Mouse (Mus musculus): ENCODE measurements around the gene Ryk. TPM values are rescaled to one million over a fixed set of nuclear protein-coding genes. Genes with fewer than 3 reads are reported as not detected.
A peak's percentile ranks its signal among the peaks of the same experiment; 100 is the strongest.

Gene Ryk
- polyA plus RNA-seq, 1 experiment from 2014 or later: 29.9 TPM

DNA sequence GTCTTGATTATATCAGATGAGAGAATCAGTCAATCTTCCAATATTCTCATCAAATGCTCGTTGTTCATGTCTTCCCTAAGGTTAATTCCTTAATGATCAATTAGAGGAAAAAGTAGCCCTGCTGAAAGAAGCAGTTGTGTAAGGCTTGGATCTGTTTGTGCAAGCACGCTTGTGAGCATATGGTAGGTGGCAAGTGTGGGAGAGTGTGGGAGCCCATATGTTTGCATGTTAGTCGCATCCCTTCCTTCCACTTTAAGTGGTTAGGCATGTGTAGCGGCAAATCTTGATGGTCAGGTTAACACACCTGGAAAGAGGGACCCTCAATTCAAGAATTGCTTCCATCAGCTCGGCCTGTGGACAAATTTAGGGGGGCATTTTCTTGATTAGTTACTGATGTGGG, 11.6 kb downstream of the Ryk start:
- no peak for ATAC-seq (ENCODE audit: low FRiP score, low TSS enrichment)
- no peak overlapping the region for H3K27ac ChIP-seq (ENCODE audit: low read depth, low read length)
- H3K4me2 ChIP-seq (replicated peaks; ENCODE audit: low read depth, low read length): no peak overlapping the region
- peaks cover 49% of the 10 kb centered on the region for H3K4me1 ChIP-seq (ENCODE audit: control insufficient read depth, insufficient read depth, low read length)
- no peaks in the 10 kb centered on the region for H3K27me3 ChIP-seq (ENCODE audit: control insufficient read depth, insufficient read depth, low read length)
- WGBS: 89% methylated on average over 5 of the region's 5 CpGs
- no peak overlapping the region for H3K9ac ChIP-seq (ENCODE audit: low read depth, low read length)
- no peaks in the 10 kb centered on the region for H3K9me3 ChIP-seq (ENCODE audit: control insufficient read depth, low read length)
- no peak overlapping the region for H3K4me3 ChIP-seq (ENCODE audit: low read length)
- H3K36me3 ChIP-seq (ENCODE audit: control insufficient read depth, insufficient read depth, low read length): no peaks in the 10 kb centered on the region

DNA sequence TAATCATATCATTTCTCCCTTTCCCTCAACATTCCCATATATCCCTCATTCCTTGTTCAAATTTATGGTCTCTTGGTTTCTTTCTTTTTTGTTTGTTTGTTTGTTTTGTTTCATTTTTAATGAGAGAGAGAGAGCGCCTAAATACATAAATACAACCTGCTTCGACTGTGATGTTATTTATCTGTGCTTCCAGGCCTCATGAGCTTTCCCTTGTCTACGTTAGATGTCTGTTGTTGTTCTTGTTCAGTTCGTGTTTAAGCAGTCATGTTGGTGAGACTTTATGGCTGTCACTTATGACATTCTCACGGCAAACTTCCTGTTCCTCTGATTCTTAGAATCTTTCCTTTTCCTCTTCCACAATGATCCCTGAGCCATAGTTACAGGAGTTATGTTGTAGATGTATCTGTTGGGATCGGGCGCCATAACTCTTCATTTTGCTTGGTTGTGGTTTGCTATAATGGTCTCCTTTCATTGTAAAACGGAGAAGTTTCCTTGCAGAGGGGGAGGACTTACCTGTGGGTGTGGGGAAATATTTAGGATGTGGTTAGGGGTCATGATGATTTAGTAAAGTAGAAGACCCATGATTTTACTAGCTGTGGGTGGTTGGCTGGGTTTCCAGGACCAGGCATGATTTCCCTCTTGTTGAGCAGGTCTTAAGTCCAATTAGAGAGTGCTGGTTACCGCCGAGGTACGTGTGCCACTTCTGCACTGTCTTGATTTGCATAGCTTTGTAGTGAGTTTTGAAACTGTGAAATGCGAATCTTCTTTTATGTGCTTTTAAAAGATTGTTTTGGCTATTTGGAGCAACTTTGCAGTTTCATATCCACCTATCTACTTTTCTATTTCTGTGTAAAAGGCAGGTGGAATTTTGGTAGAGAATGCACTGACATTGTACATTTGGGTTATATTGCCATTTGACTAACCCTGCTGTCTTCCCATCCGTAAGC, 17.6 kb downstream of the Ryk start:
- ATAC-seq (ENCODE audit: low FRiP score, low TSS enrichment): no peak
- Histone ChIP-seq H3K27ac (ENCODE audit: low read depth, low read length) (no peak overlapping the region), H3K4me1 (ENCODE audit: control insufficient read depth, insufficient read depth, low read length) (peaks cover 13% of the 10 kb centered on the region), H3K36me3 (ENCODE audit: control insufficient read depth, insufficient read depth, low read length) (no peaks in the 10 kb centered on the region; the same call in 1 of the 2 replicates), H3K9ac (ENCODE audit: low read depth, low read length) (no peak overlapping the region), H3K4me3 (ENCODE audit: low read length) (no peak overlapping the region), H3K27me3 (ENCODE audit: control insufficient read depth, insufficient read depth, low read length) (no peaks in the 10 kb centered on the region), H3K9me3 (ENCODE audit: control insufficient read depth, low read length) (no peaks in the 10 kb centered on the region), H3K4me2 (replicated peaks; ENCODE audit: low read depth, low read length) (no peak overlapping the region)
- WGBS: 82% methylated on average over 13 of the region's 13 CpGs

DNA sequence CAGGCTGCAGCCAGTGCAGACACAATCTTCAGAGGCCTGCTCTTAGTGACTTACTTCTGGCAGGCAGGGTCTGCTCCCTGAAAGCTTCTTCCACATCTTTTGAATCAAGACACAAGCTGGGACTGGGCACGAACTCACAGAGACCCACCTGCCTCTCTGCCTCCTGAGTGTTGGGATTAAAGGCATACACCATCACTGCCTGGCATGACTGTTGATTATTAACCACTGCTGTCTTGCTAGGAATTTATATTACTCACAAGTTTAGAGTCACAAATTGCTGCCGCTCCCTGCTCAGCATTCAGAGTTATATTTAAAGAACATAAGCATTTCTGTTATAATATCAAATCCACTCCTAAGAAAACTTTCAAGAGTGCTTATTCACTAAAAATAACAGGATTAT, 23.1 kb downstream of the Ryk start:
- H3K9ac ChIP-seq (ENCODE audit: low read depth, low read length): no peak overlapping the region

GRCm38 (mm10) chr9:102858283-102858682, 23.6 kb downstream of the Ryk start:
- Histone ChIP-seq H3K9me3 (ENCODE audit: control insufficient read depth, low read length) (no peaks in the 10 kb centered on the region; the same call in 1 of the 2 replicates), H3K36me3 (ENCODE audit: control insufficient read depth, insufficient read depth, low read length) (no peaks in the 10 kb centered on the region; the same call in 1 of the 2 replicates), H3K4me2 (replicated peaks; ENCODE audit: low read depth, low read length) (no peak overlapping the region), H3K4me3 (ENCODE audit: low read length) (no peak overlapping the region), H3K4me1 (ENCODE audit: control insufficient read depth, insufficient read depth, low read length) (peaks cover 19% of the 10 kb centered on the region), H3K27ac (ENCODE audit: low read depth, low read length) (no peak overlapping the region), H3K27me3 (ENCODE audit: control insufficient read depth, insufficient read depth, low read length) (no peaks in the 10 kb centered on the region), H3K9ac (ENCODE audit: low read depth, low read length) (no peak overlapping the region)
- 88% methylated on average over 5 of the region's 5 CpGs for WGBS
- ATAC-seq (ENCODE audit: low FRiP score, low TSS enrichment): no peak

More for the DNA sequence above, 23.1 kb downstream of the Ryk start:
- H3K4me2 ChIP-seq (replicated peaks; ENCODE audit: low read depth, low read length): no peak overlapping the region
- no peak for ATAC-seq (ENCODE audit: low FRiP score, low TSS enrichment)
- H3K9me3 ChIP-seq (ENCODE audit: control insufficient read depth, low read length): no peaks in the 10 kb centered on the region; the same call in 1 of the 2 replicates
- H3K27ac ChIP-seq (ENCODE audit: low read depth, low read length): no peak overlapping the region
- H3K36me3 ChIP-seq (ENCODE audit: control insufficient read depth, insufficient read depth, low read length): no peaks in the 10 kb centered on the region; the same call in 1 of the 2 replicates
- H3K4me1 ChIP-seq (ENCODE audit: control insufficient read depth, insufficient read depth, low read length): peaks cover 17% of the 10 kb centered on the region
- WGBS: 81% methylated on average over 2 of the region's 2 CpGs
- H3K4me3 ChIP-seq (ENCODE audit: low read length): no peak overlapping the region
- H3K27me3 ChIP-seq (ENCODE audit: control insufficient read depth, insufficient read depth, low read length): no peaks in the 10 kb centered on the region

- no peaks in the 10 kb centered on the region; the same call in 1 of the 2 replicates for H3K9me3 ChIP-seq (ENCODE audit: control insufficient read depth, low read length)
- no peaks in the 10 kb centered on the region; the same call in 1 of the 2 replicates for H3K36me3 ChIP-seq (ENCODE audit: control insufficient read depth, insufficient read depth, low read length)
- H3K4me1 ChIP-seq (ENCODE audit: control insufficient read depth, insufficient read depth, low read length): peaks cover 29% of the 10 kb centered on the region
- H3K27ac ChIP-seq (ENCODE audit: low read depth, low read length): no peak overlapping the region
- no peak overlapping the region for H3K9ac ChIP-seq (ENCODE audit: low read depth, low read length)
- H3K4me3 ChIP-seq (ENCODE audit: low read length): no peak overlapping the region
- no peak overlapping the region for H3K4me2 ChIP-seq (replicated peaks; ENCODE audit: low read depth, low read length)
- ATAC-seq (ENCODE audit: low FRiP score, low TSS enrichment): no peak
- WGBS: 87% methylated on average over 5 of the region's 5 CpGs
- H3K27me3 ChIP-seq (ENCODE audit: control insufficient read depth, insufficient read depth, low read length): no peaks in the 10 kb centered on the region
Observed at GRCm38 (mm10) chr9:102859399-102859798, 24.7 kb downstream of the Ryk start.

- H3K27ac ChIP-seq (ENCODE audit: low read depth, low read length): no peak overlapping the region
- H3K9ac ChIP-seq (ENCODE audit: low read depth, low read length): no peak overlapping the region
- H3K9me3 ChIP-seq (ENCODE audit: control insufficient read depth, low read length): no peaks in the 10 kb centered on the region; the same call in 1 of the 2 replicates
- no peaks in the 10 kb centered on the region; the same call in 1 of the 2 replicates for H3K36me3 ChIP-seq (ENCODE audit: control insufficient read depth, insufficient read depth, low read length)
- H3K4me1 ChIP-seq (ENCODE audit: control insufficient read depth, insufficient read depth, low read length): peaks cover 35% of the 10 kb centered on the region
- no peak overlapping the region for H3K4me3 ChIP-seq (ENCODE audit: low read length)
- H3K4me2 ChIP-seq (replicated peaks; ENCODE audit: low read depth, low read length): no peak overlapping the region
- WGBS: 97% methylated on average over 10 of the region's 10 CpGs
- no peaks in the 10 kb centered on the region for H3K27me3 ChIP-seq (ENCODE audit: control insufficient read depth, insufficient read depth, low read length)
- no peak for ATAC-seq (ENCODE audit: low FRiP score, low TSS enrichment)
Observed at GRCm38 (mm10) chr9:102859963-102860362, 25.2 kb downstream of the Ryk start.

DNA sequence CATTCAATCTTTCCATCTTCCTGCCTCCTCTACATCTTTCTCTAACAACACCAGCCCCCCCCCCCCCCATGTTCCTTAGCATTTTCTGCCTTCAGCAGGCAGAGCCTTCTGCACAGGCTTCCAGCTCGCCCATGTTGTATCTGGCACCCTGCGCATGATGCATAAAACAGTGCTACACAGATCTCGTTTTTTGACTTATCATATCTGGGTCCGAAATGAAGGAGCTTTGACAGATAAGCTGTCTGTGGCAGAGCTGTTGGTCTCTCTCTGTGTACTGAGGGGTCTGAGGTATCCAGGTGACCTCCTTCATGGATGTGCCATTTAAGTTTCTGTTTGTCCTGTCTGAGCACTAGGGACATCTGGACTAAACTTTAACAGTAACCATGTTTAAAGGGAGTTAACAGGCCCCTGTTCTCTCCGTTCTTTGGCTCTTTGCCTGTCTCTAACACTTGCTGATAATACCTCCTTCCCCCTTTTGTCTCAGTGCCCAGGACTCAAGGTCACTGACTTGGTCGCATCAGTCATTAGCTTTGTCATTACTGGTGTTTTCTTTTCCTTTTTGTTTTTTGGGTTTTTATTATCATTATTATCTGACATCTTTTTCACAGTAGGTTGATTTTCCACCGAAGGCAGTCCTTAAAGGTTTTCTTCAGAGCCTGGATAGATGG, 26.2 kb downstream of the Ryk start:
- no peaks in the 10 kb centered on the region for H3K27me3 ChIP-seq (ENCODE audit: control insufficient read depth, insufficient read depth, low read length)
- H3K9me3 ChIP-seq (ENCODE audit: control insufficient read depth, low read length): no peaks in the 10 kb centered on the region; the same call in 1 of the 2 replicates
- H3K4me1 ChIP-seq (ENCODE audit: control insufficient read depth, insufficient read depth, low read length): peaks cover 45% of the 10 kb centered on the region
- no peak overlapping the region for H3K9ac ChIP-seq (ENCODE audit: low read depth, low read length)
- no peak overlapping the region for H3K27ac ChIP-seq (ENCODE audit: low read depth, low read length)
- H3K4me3 ChIP-seq (ENCODE audit: low read length): no peak overlapping the region
- no peak for ATAC-seq (ENCODE audit: low FRiP score, low TSS enrichment)
- H3K4me2 ChIP-seq (replicated peaks; ENCODE audit: low read depth, low read length): no peak overlapping the region
- peaks cover 3% of the 10 kb centered on the region; the same call in 1 of the 2 replicates for H3K36me3 ChIP-seq (ENCODE audit: control insufficient read depth, insufficient read depth, low read length)
- 73% methylated on average over 7 of the region's 7 CpGs for WGBS

- no peak for ATAC-seq (ENCODE audit: low FRiP score, low TSS enrichment)
- no peak overlapping the region for H3K9ac ChIP-seq (ENCODE audit: low read depth, low read length)
- peaks cover 52% of the 10 kb centered on the region for H3K4me1 ChIP-seq (ENCODE audit: control insufficient read depth, insufficient read depth, low read length)
- 64% methylated on average over 7 of the region's 7 CpGs for WGBS
- H3K27me3 ChIP-seq (ENCODE audit: control insufficient read depth, insufficient read depth, low read length): no peaks in the 10 kb centered on the region
- no peak overlapping the region for H3K4me3 ChIP-seq (ENCODE audit: low read length)
- H3K27ac ChIP-seq (ENCODE audit: low read depth, low read length): peak overlapping the region; percentile 14; the same call in 1 of the 2 replicates
- H3K9me3 ChIP-seq (ENCODE audit: control insufficient read depth, low read length): no peaks in the 10 kb centered on the region; the same call in 1 of the 2 replicates
- H3K4me2 ChIP-seq (replicated peaks; ENCODE audit: low read depth, low read length): no peak overlapping the region
- peaks cover 3% of the 10 kb centered on the region; the same call in 1 of the 2 replicates for H3K36me3 ChIP-seq (ENCODE audit: control insufficient read depth, insufficient read depth, low read length)
Observed at GRCm38 (mm10) chr9:102861789-102862188, 27.1 kb downstream of the Ryk start.

All from kidney, embryonic 14.5 days (tissue).